Mouse (Mus musculus) hindbrain, postnatal 0 days (tissue): ENCODE data around the gene Stk38. TPM values are rescaled to one million over a fixed set of nuclear protein-coding genes. Genes with fewer than 3 reads are reported as not detected.
A peak's percentile ranks its signal among the peaks of the same experiment; 100 is the strongest.

Experiments
- ATAC-seq: fragments of 200-750 bp; cut with Nextera tagmentation; 2 replicates; pipeline ENCODE4 v1.8.0; 2017; ENCODE audit warnings: mild to moderate bottlenecking, moderate TSS enrichment, moderate library complexity
- DNase-seq: peaks from one replicate; pipeline ENCODE4 v3.0.0-alpha.2; 2015; ENCODE audit warnings: low spot score
- H3K27ac ChIP-seq: fragments of 300-500 bp; sonication (generic); 2 replicates; pipeline ENCODE4 v1.5.1; 2014; ENCODE audit warnings: mild to moderate bottlenecking
- H3K27me3 ChIP-seq: fragments of 300-500 bp; sonication (generic); 2 replicates; pipeline ENCODE4 v1.6.1; 2014; ENCODE audit warnings: low read length, mixed read lengths; ENCODE audit not compliant: insufficient read depth
- H3K36me3 ChIP-seq: fragments of 300-500 bp; sonication (generic); 2 replicates; pipeline ENCODE4 v1.6.1; 2014; ENCODE audit warnings: low read length, mixed read lengths; ENCODE audit not compliant: insufficient read depth
- H3K4me1 ChIP-seq: fragments of 300-500 bp; sonication (generic); 2 replicates; pipeline ENCODE4 v1.6.1; 2014; ENCODE audit warnings: antibody characterized with exemption, low read length, mixed read lengths; ENCODE audit not compliant: insufficient read depth
- H3K4me2 ChIP-seq: fragments of 300-500 bp; sonication (generic); 2 replicates; pipeline ENCODE4 v1.6.1; 2014; ENCODE audit warnings: low read depth, mild to moderate bottlenecking, low read length, moderate library complexity, mixed read lengths
- H3K4me3 ChIP-seq: fragments of 300-500 bp; sonication (generic); 2 replicates; pipeline ENCODE4 v1.5.1; 2014; ENCODE audit warnings: low read length
- H3K9ac ChIP-seq: fragments of 300-500 bp; sonication (generic); replicated peaks from 2 replicates; pipeline ENCODE4 v1.6.1; 2014; ENCODE audit warnings: mild to moderate bottlenecking, low read length, moderate library complexity, mixed read lengths
- H3K9me3 ChIP-seq: fragments of 300-500 bp; sonication (generic); 2 replicates; pipeline ENCODE4 v1.6.1; 2016; ENCODE audit warnings: low read length, mixed read lengths
- CTCF ChIP-seq: IDR thresholded peaks from 2 replicates; pipeline ENCODE4 v1.5.1; 2016; ENCODE audit warnings: antibody characterized with exemption, control low read depth, low read depth
- WGBS: fragments of 180-500 bp; shearing (Covaris S2); extraction: QIAGEN DNeasy Blood & Tissue Kit; methylation state at CpG from one replicate; pipeline ENCODE4 v1.1.7; 2014; 5-methylcytosine and 5-hydroxymethylcytosine counted together
- polyA plus RNA-seq: library from polyadenylated mRNA; unstranded; fragments of >200 nt; fragmentation: Nextera tagmentation; extraction: Ambion mirVana; gene quantifications from 2 replicates; pipeline ENCODE4 v1.2.1, GENCODE M21; 2015
- total RNA-seq: library from RNA; depleted of rRNA; stranded (reverse); fragments of >200 nt; gene quantifications from 2 replicates; pipeline ENCODE4 v1.2.3, GENCODE M21; 2014

Stk38 gene
- total and polyA plus RNA-seq, 2 experiments from 2014 or later, result 52.7 to 58.7 TPM

DNA sequence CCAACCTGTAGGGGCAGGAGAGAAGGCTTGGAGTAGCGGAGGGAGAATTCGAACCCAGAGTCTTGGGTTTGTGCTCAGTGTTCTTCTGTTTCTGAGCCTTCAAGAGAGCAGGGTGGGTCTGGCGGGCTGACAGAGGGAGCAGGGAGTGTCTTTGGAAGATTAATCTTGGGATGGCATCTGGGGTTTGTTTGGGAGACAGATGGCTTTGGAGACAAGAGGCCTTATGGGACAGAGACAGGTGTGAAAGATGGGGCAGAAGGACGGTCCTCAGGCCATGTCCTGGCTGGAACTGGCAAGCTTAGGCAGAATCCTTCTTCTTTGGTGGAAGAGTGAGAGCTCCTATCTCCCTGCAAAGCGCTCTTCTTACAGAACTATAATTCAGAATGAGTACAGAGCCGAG is 45.3 kb upstream of the Stk38 start:
- no peak overlapping the region for H3K4me2 ChIP-seq
- no peak overlapping the region for H3K4me3 ChIP-seq
- no peak for TF ChIP-seq CTCF
- H3K27ac ChIP-seq, result no peak overlapping the region
- WGBS, result 80% methylated on average over 6 of the region's 6 CpGs
- H3K36me3 ChIP-seq, result no peaks in the 10 kb centered on the region
- no peaks in the 10 kb centered on the region for H3K9me3 ChIP-seq
- H3K4me1 ChIP-seq, result no peaks in the 10 kb centered on the region
- no peak for DNase-seq
- no peaks in the 10 kb centered on the region for H3K27me3 ChIP-seq
- ATAC-seq, result no peak
- H3K9ac ChIP-seq, result no peak overlapping the region

DNA sequence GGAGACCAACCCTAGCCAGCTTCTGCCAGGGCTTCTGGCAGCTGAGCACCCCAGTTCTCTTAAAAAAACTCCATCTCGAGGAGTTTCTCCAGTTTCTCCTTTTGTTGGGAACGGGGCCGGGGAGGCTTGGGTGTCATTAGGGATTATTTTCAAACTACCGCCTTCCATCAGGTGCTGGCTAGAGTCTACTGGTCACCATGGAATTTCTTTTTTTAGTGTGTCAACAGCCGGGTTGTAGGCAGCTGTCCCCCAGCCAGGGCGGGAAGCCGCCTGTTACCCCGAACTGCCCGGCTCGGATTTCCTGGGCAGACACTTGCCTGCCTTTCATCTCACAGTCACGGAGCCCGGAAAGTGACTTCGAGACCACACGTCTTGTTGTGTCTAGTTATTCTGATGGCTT is 43.0 kb upstream of the Stk38 start:
- Histone ChIP-seq H3K4me3 (no peak overlapping the region), H3K4me1 (no peaks in the 10 kb centered on the region), H3K9ac (no peak overlapping the region), H3K9me3 (no peaks in the 10 kb centered on the region), H3K4me2 (peak overlapping the region; percentile 28; the same call in 1 of the 2 replicates), H3K27me3 (no peaks in the 10 kb centered on the region), H3K36me3 (peaks cover 11% of the 10 kb centered on the region; the same call in 1 of the 2 replicates), H3K27ac (peak overlapping the region; percentile 41; the same call in 1 of the 2 replicates)
- WGBS, result 42% methylated on average over 14 of the region's 14 CpGs
- peak; percentile 35; the same call in 1 of the 2 replicates for ATAC-seq
- TF ChIP-seq CTCF, result no peak
- DNase-seq, result peak; percentile 44

DNA sequence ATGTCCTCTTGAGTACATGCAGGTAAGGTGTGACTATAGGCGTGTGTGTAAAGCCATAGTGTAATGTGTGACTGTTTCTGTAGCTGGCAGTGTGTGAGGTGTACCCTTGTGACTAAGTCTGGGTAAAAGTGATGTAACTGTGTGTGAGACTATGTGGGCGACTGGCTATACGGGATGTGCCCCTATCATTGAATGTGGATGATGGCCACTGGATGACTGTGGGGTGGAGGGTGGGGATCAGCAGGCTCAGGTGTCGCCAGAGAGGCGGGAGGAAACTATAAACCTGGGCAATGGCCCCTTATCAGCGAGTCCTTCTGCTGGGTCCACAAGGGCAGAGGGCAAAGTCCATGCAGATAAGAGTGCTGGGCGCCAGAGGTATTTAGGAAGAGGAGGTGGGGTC is 42.1 kb upstream of the Stk38 start:
- H3K4me2 ChIP-seq, result no peak overlapping the region
- peaks cover 16% of the 10 kb centered on the region for H3K36me3 ChIP-seq
- H3K27me3 ChIP-seq, result no peaks in the 10 kb centered on the region
- TF ChIP-seq CTCF, result no peak
- ATAC-seq (no peak), DNase-seq (no peak)
- H3K27ac ChIP-seq, result no peak overlapping the region
- no peak overlapping the region for H3K4me3 ChIP-seq
- H3K9ac ChIP-seq, result no peak overlapping the region
- H3K4me1 ChIP-seq, result no peaks in the 10 kb centered on the region
- no peaks in the 10 kb centered on the region for H3K9me3 ChIP-seq
- WGBS, result 88% methylated on average over 7 of the region's 7 CpGs

DNA sequence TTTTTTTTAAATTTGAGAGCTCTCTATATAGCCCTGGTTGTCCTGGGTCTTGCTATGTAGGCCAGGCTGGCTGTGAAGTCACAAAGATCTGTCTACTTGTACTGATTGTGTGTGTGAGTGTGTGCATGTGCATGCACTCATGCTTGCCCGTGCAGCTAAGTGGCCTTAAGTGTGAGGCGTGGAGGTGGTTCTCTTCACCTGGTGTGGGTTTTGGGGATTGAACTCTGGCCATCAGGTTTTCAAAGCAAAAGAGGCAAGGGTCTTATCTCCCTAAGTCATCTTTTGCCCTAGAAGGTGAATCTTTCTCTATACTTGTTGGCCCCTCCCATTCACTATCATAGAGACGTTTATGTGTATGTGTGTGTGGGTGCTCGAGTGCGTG is 41.7 kb upstream of the Stk38 start:
- no peak for TF ChIP-seq CTCF
- H3K9me3 ChIP-seq, result no peaks in the 10 kb centered on the region
- H3K4me2 ChIP-seq, result no peak overlapping the region
- no peak overlapping the region for H3K27ac ChIP-seq
- H3K36me3 ChIP-seq, result peaks cover 21% of the 10 kb centered on the region
- ATAC-seq, result no peak
- 83% methylated on average over 5 of the region's 5 CpGs for WGBS
- H3K4me1 ChIP-seq, result no peaks in the 10 kb centered on the region
- DNase-seq, result no peak
- H3K27me3 ChIP-seq, result no peaks in the 10 kb centered on the region
- no peak overlapping the region for H3K4me3 ChIP-seq
- no peak overlapping the region for H3K9ac ChIP-seq

DNA sequence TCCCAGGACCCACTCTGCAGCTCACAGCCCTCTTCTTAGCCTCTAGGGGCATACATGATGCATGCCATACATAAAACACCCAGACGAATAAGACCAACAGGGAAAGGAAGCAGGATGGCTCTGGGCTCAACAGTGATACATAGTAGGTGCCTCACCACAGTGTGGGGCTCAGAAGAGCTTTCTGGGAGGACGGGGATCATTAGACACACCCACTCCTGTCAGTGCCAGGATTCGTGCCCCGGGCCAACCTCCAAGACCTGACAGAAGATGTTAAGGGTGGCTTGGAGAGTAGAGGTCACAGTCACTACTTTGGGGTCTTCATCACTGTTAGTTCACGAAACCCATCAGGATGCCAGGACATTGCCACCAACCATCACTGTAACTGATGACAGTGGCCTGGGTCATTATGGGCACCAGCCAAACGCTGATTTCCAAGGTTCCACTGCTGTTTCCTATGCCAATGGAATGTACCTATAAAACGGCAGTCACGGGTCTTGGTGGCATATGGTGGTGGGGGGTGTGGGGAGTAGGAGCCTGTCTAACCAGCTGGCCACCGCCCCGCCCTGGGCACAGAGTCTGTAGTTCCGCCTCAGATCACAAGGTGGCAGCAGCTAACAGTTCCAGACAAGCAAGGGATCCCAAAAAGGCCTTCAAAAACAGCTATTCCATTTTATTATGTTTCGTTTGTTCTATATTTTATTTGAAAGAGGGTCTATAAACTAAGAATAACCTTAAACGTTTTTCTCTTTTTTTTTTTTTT is 41.1 kb upstream of the Stk38 start:
- DNase-seq (peak; percentile 88), ATAC-seq (peak; percentile 56)
- TF ChIP-seq CTCF, result peak; percentile 89
- Histone ChIP-seq H3K9me3 (no peaks in the 10 kb centered on the region), H3K9ac (no peak overlapping the region), H3K4me3 (no peak overlapping the region), H3K4me1 (no peaks in the 10 kb centered on the region), H3K27ac (peak overlapping the region; percentile 34; the same call in 1 of the 2 replicates), H3K4me2 (no peak overlapping the region), H3K27me3 (no peaks in the 10 kb centered on the region), H3K36me3 (peaks cover 25% of the 10 kb centered on the region)
- 16% methylated on average over 13 of the region's 13 CpGs for WGBS

DNA sequence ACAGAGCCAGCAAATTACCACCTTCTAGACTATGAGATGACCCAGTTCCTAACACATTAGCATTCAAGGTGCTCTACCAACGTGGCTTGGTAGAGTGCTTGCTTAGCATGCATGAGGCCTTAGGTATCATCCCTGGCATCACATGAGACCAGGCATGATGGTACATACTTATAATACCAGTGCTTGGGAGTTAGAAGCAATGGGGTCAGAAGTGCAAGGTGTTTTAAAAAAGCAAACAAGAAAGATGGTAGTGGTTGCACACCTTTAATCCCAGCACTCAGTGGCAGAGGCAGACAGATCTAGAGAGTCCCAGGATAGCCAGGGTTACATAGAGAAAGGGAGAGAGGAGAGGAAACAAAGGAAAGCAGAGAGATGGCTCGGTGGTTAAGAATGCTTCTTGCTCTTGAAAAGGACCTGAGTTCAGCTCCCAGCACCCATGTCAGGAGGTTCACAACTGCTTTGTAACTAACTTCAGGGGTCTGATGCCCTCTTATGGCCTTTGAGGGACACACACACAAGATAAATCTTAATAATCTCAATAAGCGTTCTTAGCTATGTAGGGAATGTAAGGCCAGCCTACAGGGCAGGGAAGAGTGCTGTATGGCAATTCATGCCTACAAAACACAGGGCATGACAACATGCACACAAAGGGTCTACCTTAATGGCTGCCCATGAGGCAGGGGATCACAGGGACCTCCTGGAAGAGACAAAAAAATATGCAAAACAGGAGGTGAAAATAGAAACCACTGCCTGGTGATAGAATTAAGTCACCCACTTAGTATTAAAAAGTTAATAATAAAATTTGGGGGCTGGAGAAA is 40.1 kb upstream of the Stk38 start:
- Histone ChIP-seq H3K27ac (no peak overlapping the region), H3K9ac (no peak overlapping the region), H3K27me3 (no peaks in the 10 kb centered on the region), H3K4me2 (no peak overlapping the region), H3K4me1 (no peaks in the 10 kb centered on the region), H3K4me3 (no peak overlapping the region), H3K36me3 (peaks cover 34% of the 10 kb centered on the region), H3K9me3 (no peaks in the 10 kb centered on the region)
- ATAC-seq, result no peak
- no peak for DNase-seq
- 64% methylated on average over 3 of the region's 3 CpGs for WGBS
- peak; percentile 4; the same call in 1 of the 2 replicates for TF ChIP-seq CTCF
